Comparison of ENCODE assay signal across 8 mouse cellular contexts in the genomic region with DNA sequence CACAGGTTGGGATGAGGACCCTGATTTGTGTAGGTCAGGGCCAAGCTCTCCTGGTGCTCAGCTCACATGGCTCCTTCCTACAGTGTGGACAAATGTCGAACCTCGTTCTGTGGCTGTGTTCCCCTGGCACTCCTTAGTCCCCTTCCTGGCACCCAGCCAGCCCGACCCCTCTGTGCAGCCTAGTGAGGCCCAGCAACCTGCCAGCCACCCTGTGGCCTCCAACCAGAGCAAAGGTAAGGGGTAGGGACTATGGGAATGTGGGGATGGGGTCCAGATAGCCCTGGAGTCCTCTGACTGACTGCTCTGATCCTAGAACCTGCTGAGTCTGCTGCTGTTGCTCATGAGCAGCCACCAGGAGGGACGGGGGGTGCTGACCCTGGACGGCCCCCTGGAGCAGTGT. TPM values are rescaled to one million over a fixed set of nuclear protein-coding genes. Genes with fewer than 3 reads are reported as not detected.
A peak's percentile ranks its signal among the peaks of the same experiment; 100 is the strongest.
DNase-seq lines count a peak whose midpoint lies in the region; ATAC-seq and TF ChIP-seq lines count a peak whose summit lies in the region.

No protein-coding gene starts in this region.

- peak; percentile 74 for DNase-seq in cerebellum, adult 11-12 months
- no peak for DNase-seq in cerebellum, postnatal 4 days (ENCODE audit: low spot score in 2 of 2)
- DNase-seq in lung, postnatal 25 days (ENCODE audit: low spot score): no peak
- DNase-seq in midbrain, postnatal 0 days (ENCODE audit: low spot score): no peak
- no peak for DNase-seq in urinary bladder, adult 2 months (ENCODE audit: low spot score)
- no peak for DNase-seq in left cerebral cortex, postnatal 36 days (ENCODE audit: low spot score in 2 of 2)

- no peak overlapping the region for H3K27ac ChIP-seq in lung, embryonic 15.5 days
- H3K27ac ChIP-seq in hindbrain, embryonic 12.5 days: peak overlapping the region; percentile 25; the same call in 1 of the 2 replicates
- H3K27ac ChIP-seq in midbrain, postnatal 0 days (ENCODE audit: low read depth, low read length): no peak overlapping the region

- no peak overlapping the region for H3K9ac ChIP-seq in lung, embryonic 15.5 days
- peak overlapping the region; percentile 94 for H3K9ac ChIP-seq in hindbrain, embryonic 12.5 days
- H3K9ac ChIP-seq in midbrain, postnatal 0 days (replicated peaks; ENCODE audit: low read length, poor library complexity, severe bottlenecking): 0 out of 2 replicates have a peak overlapping the region, but pooled peaks have one; percentile 72

- H3K4me2 ChIP-seq in lung, embryonic 15.5 days: peak overlapping the region; percentile 21; the same call in 1 of the 2 replicates
- peak overlapping the region; percentile 91 for H3K4me2 ChIP-seq in hindbrain, embryonic 12.5 days (replicated peaks)
- H3K4me2 ChIP-seq in midbrain, postnatal 0 days (ENCODE audit: low read depth, low read length, poor library complexity, severe bottlenecking): peak overlapping the region; percentile 89; the same call in 1 of the 2 replicates

- no peak overlapping the region for H3K4me3 ChIP-seq in lung, embryonic 15.5 days
- H3K4me3 ChIP-seq in hindbrain, embryonic 12.5 days: peak overlapping the region; percentile 83; the same call in 1 of the 2 replicates
- H3K4me3 ChIP-seq in midbrain, postnatal 0 days (ENCODE audit: low read depth, low read length): no peak overlapping the region

- ATAC-seq in lung, embryonic 15.5 days (ENCODE audit: borderline replicate concordance, extremely low read depth, low FRiP score, low TSS enrichment): no peak
- no peak for ATAC-seq in hindbrain, embryonic 12.5 days (ENCODE audit: low FRiP score)
- no peak for ATAC-seq in midbrain, postnatal 0 days (ENCODE audit: low FRiP score)

- 59% methylated on average over 5 of the region's 5 CpGs for WGBS in lung, embryonic 15.5 days
- WGBS in hindbrain, embryonic 12.5 days: 67% methylated on average over 5 of the region's 5 CpGs
- 62% methylated on average over 5 of the region's 5 CpGs for WGBS in midbrain, postnatal 0 days

- no peak for TF ChIP-seq CTCF in midbrain, postnatal 0 days (IDR thresholded peaks at IDR 0.05)

- peaks cover 43% of the 10 kb centered on the region for H3K4me1 ChIP-seq in lung, embryonic 15.5 days
- H3K4me1 ChIP-seq in hindbrain, embryonic 12.5 days: peaks cover 46% of the 10 kb centered on the region
- H3K4me1 ChIP-seq in midbrain, postnatal 0 days (ENCODE audit: insufficient read depth, low read length): peaks cover 35% of the 10 kb centered on the region

- H3K27me3 ChIP-seq in lung, embryonic 15.5 days: no peaks in the 10 kb centered on the region
- H3K27me3 ChIP-seq in hindbrain, embryonic 12.5 days: no peaks in the 10 kb centered on the region
- H3K27me3 ChIP-seq in midbrain, postnatal 0 days (ENCODE audit: insufficient read depth, low read length): no peaks in the 10 kb centered on the region

- no peaks in the 10 kb centered on the region for H3K9me3 ChIP-seq in lung, embryonic 15.5 days
- no peaks in the 10 kb centered on the region for H3K9me3 ChIP-seq in hindbrain, embryonic 12.5 days (replicated peaks)
- no peaks in the 10 kb centered on the region for H3K9me3 ChIP-seq in midbrain, postnatal 0 days (ENCODE audit: low read length)

- intact Hi-C loops in left cerebral cortex, postnatal 36 days (cut with DNase I): no loop called here

- H3K36me3 ChIP-seq in lung, embryonic 15.5 days: peaks cover 51% of the 10 kb centered on the region
- H3K36me3 ChIP-seq in hindbrain, embryonic 12.5 days: peaks cover 51% of the 10 kb centered on the region
- peaks cover 50% of the 10 kb centered on the region for H3K36me3 ChIP-seq in midbrain, postnatal 0 days (ENCODE audit: insufficient read depth, low read length)

RNA-seq across cellular contexts. Expression of gene Pafah1b3, which starts 13.0 kb away (rescaled TPM):
- 174 and 183 TPM in 2 replicates for polyA plus RNA-seq in lung, embryonic 15.5 days (2015; fragmentation: Nextera tagmentation; extraction: Ambion mirVana)
- polyA plus RNA-seq in hindbrain, embryonic 12.5 days (2016; fragmentation: Nextera tagmentation; extraction: Ambion mirVana): 391 and 405 TPM in 2 replicates
- 595 and 661 TPM in 2 replicates for total RNA-seq in midbrain, postnatal 0 days (2014; rRNA removed)
- 604 and 629 TPM in 2 replicates for polyA plus RNA-seq in midbrain, postnatal 0 days (2015; fragmentation: Nextera tagmentation; extraction: Ambion mirVana)
- 40.1 and 48.5 TPM in 2 replicates for polyA plus RNA-seq in urinary bladder, adult 2 months (2012; rRNA removed)
- total RNA-seq in left cerebral cortex, postnatal 36 days (2021): 10 to 100 TPM; 24.0 to 25.5 TPM

RNA-seq across cellular contexts. Expression of gene Prr19, which starts 16.4 kb away (rescaled TPM):
- 0.27 and 0.38 TPM in 2 replicates for polyA plus RNA-seq in lung, embryonic 15.5 days (2015; fragmentation: Nextera tagmentation; extraction: Ambion mirVana)
- polyA plus RNA-seq in hindbrain, embryonic 12.5 days (2016; fragmentation: Nextera tagmentation; extraction: Ambion mirVana): 0.87 and 1.1 TPM in 2 replicates
- 2.0 and 2.5 TPM in 2 replicates for total RNA-seq in midbrain, postnatal 0 days (2014; rRNA removed)
- polyA plus RNA-seq in midbrain, postnatal 0 days (2015; fragmentation: Nextera tagmentation; extraction: Ambion mirVana): 5.7 and 7.0 TPM in 2 replicates
- 0.06 TPM in 1 of 2 replicates, not detected in the other for polyA plus RNA-seq in urinary bladder, adult 2 months (2012; rRNA removed)
- total RNA-seq in left cerebral cortex, postnatal 36 days (2021): not detected

RNA-seq across cellular contexts. Expression of gene Cic, which starts 17.3 kb away (rescaled TPM):
- 29.5 and 30.3 TPM in 2 replicates for polyA plus RNA-seq in lung, embryonic 15.5 days (2015; fragmentation: Nextera tagmentation; extraction: Ambion mirVana)
- 41.1 and 42.4 TPM in 2 replicates for polyA plus RNA-seq in hindbrain, embryonic 12.5 days (2016; fragmentation: Nextera tagmentation; extraction: Ambion mirVana)
- 145 and 146 TPM in 2 replicates for total RNA-seq in midbrain, postnatal 0 days (2014; rRNA removed)
- polyA plus RNA-seq in midbrain, postnatal 0 days (2015; fragmentation: Nextera tagmentation; extraction: Ambion mirVana): 26.8 and 31.9 TPM in 2 replicates
- 30.8 and 58.8 TPM in 2 replicates for polyA plus RNA-seq in urinary bladder, adult 2 months (2012; rRNA removed)
- 100 to 1,000 TPM; 206 to 234 TPM for total RNA-seq in left cerebral cortex, postnatal 36 days (2021)

RNA-seq across cellular contexts. Expression of gene Tmem145, which starts 21.1 kb away (rescaled TPM):
- polyA plus RNA-seq in lung, embryonic 15.5 days (2015; fragmentation: Nextera tagmentation; extraction: Ambion mirVana): 0.22 and 0.25 TPM in 2 replicates
- 24.3 and 25.9 TPM in 2 replicates for polyA plus RNA-seq in hindbrain, embryonic 12.5 days (2016; fragmentation: Nextera tagmentation; extraction: Ambion mirVana)
- 105 and 106 TPM in 2 replicates for total RNA-seq in midbrain, postnatal 0 days (2014; rRNA removed)
- polyA plus RNA-seq in midbrain, postnatal 0 days (2015; fragmentation: Nextera tagmentation; extraction: Ambion mirVana): 131 and 143 TPM in 2 replicates
- polyA plus RNA-seq in urinary bladder, adult 2 months (2012; rRNA removed): 0.06 and 0.11 TPM in 2 replicates
- total RNA-seq in left cerebral cortex, postnatal 36 days (2021): 10 to 100 TPM; 44.4 to 57.4 TPM

RNA-seq across cellular contexts. Expression of gene Megf8, which starts 32.2 kb away (rescaled TPM):
- 12.7 and 13.5 TPM in 2 replicates for polyA plus RNA-seq in lung, embryonic 15.5 days (2015; fragmentation: Nextera tagmentation; extraction: Ambion mirVana)
- 20.9 and 23.0 TPM in 2 replicates for polyA plus RNA-seq in hindbrain, embryonic 12.5 days (2016; fragmentation: Nextera tagmentation; extraction: Ambion mirVana)
- 90.0 and 103 TPM in 2 replicates for total RNA-seq in midbrain, postnatal 0 days (2014; rRNA removed)
- 15.3 and 15.6 TPM in 2 replicates for polyA plus RNA-seq in midbrain, postnatal 0 days (2015; fragmentation: Nextera tagmentation; extraction: Ambion mirVana)
- 21.5 and 28.4 TPM in 2 replicates for polyA plus RNA-seq in urinary bladder, adult 2 months (2012; rRNA removed)
- 100 to 1,000 TPM; 108 to 110 TPM for total RNA-seq in left cerebral cortex, postnatal 36 days (2021)

Comparison
In these comparisons a context has a peak if more than half of its experiments do, and no peak if none do; other contexts are left out.
1. H3K4me2 ChIP-seq: peak in every context shown above with its lines; median percentile 91 in hindbrain, embryonic 12.5 days; 89 in midbrain, postnatal 0 days; 21 in lung, embryonic 15.5 days.